Mouse (Mus musculus) hindbrain, embryonic 11.5 days (tissue): ENCODE measurements around the gene Rere. TPM values are rescaled to one million over a fixed set of nuclear protein-coding genes. Genes with fewer than 3 reads are reported as not detected.
A peak's percentile ranks its signal among the peaks of the same experiment; 100 is the strongest.

ENCODE experiments used
- ATAC-seq: fragments of 200-750 bp; cut with Nextera tagmentation; 2 replicates; pipeline ENCODE4 v1.8.0; 2017; ENCODE audit warnings: mild to moderate bottlenecking, moderate TSS enrichment, moderate library complexity; ENCODE audit not compliant: low FRiP score
- DNase-seq: peaks from one replicate; pipeline ENCODE4 v3.0.0-alpha.2; 2015; ENCODE audit warnings: low spot score
- H3K27ac ChIP-seq: fragments of 300-500 bp; sonication (generic); 2 replicates; pipeline ENCODE4 v1.5.1; 2014; ENCODE audit warnings: mild to moderate bottlenecking, low read depth, low read length
- H3K27me3 ChIP-seq: fragments of 300-500 bp; sonication (generic); 2 replicates; pipeline ENCODE4 v1.6.1; 2014; ENCODE audit warnings: mild to moderate bottlenecking, low read length, moderate library complexity, mixed read lengths; ENCODE audit not compliant: control insufficient read depth, insufficient read depth
- H3K36me3 ChIP-seq: fragments of 300-500 bp; sonication (generic); 2 replicates; pipeline ENCODE4 v1.6.1; 2014; ENCODE audit warnings: mild to moderate bottlenecking, low read length, moderate library complexity, mixed read lengths; ENCODE audit not compliant: control insufficient read depth, insufficient read depth
- H3K4me1 ChIP-seq: fragments of 300-500 bp; sonication (generic); replicated peaks from 2 replicates; pipeline ENCODE4 v1.6.1; 2014; ENCODE audit warnings: low read length, mixed read lengths; ENCODE audit not compliant: control insufficient read depth, insufficient read depth
- H3K4me2 ChIP-seq: fragments of 300-500 bp; sonication (generic); replicated peaks from 2 replicates; pipeline ENCODE4 v1.6.1; 2014; ENCODE audit warnings: mild to moderate bottlenecking, low read depth, low read length
- H3K4me3 ChIP-seq: fragments of 300-500 bp; sonication (generic); 2 replicates; pipeline ENCODE4 v1.5.1; 2014; ENCODE audit warnings: low read depth, low read length
- H3K9ac ChIP-seq: fragments of 300-500 bp; sonication (generic); 2 replicates; pipeline ENCODE4 v1.6.1; 2014; ENCODE audit warnings: low read depth, low read length
- H3K9me3 ChIP-seq: fragments of 300-500 bp; sonication (generic); 2 replicates; pipeline ENCODE4 v1.6.1; 2016; ENCODE audit warnings: low read length; ENCODE audit not compliant: control insufficient read depth
- WGBS: fragments of 180-500 bp; shearing (Covaris S2); extraction: QIAGEN DNeasy Blood & Tissue Kit; methylation state at CpG from one replicate; pipeline ENCODE4 v1.1.7; 2014; 5-methylcytosine and 5-hydroxymethylcytosine counted together
- polyA plus RNA-seq: library from polyadenylated mRNA; unstranded; fragments of >200 nt; fragmentation: Nextera tagmentation; extraction: Ambion mirVana; gene quantifications from 2 replicates; pipeline ENCODE4 v1.2.1, GENCODE M21; 2014

The Rere gene
- polyA plus RNA-seq, 1 experiment from 2014 or later, result 50.0 TPM

GRCm38 (mm10) chr4:150608670-150609069 is 327.2 kb downstream of the Rere start:
- ATAC-seq (no peak), DNase-seq (no peak)
- no peak overlapping the region for H3K4me3 ChIP-seq
- H3K36me3 ChIP-seq, result peaks cover 9% of the 10 kb centered on the region; the same call in 1 of the 2 replicates
- H3K27me3 ChIP-seq, result no peaks in the 10 kb centered on the region
- WGBS, result 97% methylated on average over 3 of the region's 3 CpGs
- H3K9ac ChIP-seq, result no peak overlapping the region
- no peak overlapping the region for H3K4me2 ChIP-seq
- no peak overlapping the region for H3K27ac ChIP-seq
- H3K4me1 ChIP-seq, result peaks cover 10% of the 10 kb centered on the region; the same call in 1 of the 2 replicates
- H3K9me3 ChIP-seq, result no peaks in the 10 kb centered on the region

- Histone ChIP-seq H3K27ac (no peak overlapping the region), H3K4me3 (no peak overlapping the region), H3K4me2 (no peak overlapping the region), H3K4me1 (no peaks in the 10 kb centered on the region), H3K9ac (no peak overlapping the region), H3K36me3 (peaks cover 32% of the 10 kb centered on the region), H3K27me3 (no peaks in the 10 kb centered on the region), H3K9me3 (no peaks in the 10 kb centered on the region)
- DNase-seq, result no peak
- no peak for ATAC-seq
- WGBS, result 92% methylated on average over 7 of the region's 7 CpGs
Measured at GRCm38 (mm10) chr4:150613715-150614114, 332.3 kb downstream of the Rere start.

- Histone ChIP-seq H3K4me1 (no peaks in the 10 kb centered on the region), H3K9me3 (no peaks in the 10 kb centered on the region), H3K27me3 (no peaks in the 10 kb centered on the region), H3K4me3 (no peak overlapping the region), H3K36me3 (peaks cover 35% of the 10 kb centered on the region), H3K27ac (no peak overlapping the region), H3K9ac (no peak overlapping the region), H3K4me2 (no peak overlapping the region)
- no peak for DNase-seq
- WGBS, result 94% methylated on average over 11 of the region's 12 CpGs
- ATAC-seq, result 0 out of 2 replicates have a peak, but pooled peaks have one; percentile 26
Measured at GRCm38 (mm10) chr4:150615251-150616028, 334.0 kb downstream of the Rere start.

- ATAC-seq, result no peak
- Histone ChIP-seq H3K36me3 (peaks cover 35% of the 10 kb centered on the region), H3K27me3 (no peaks in the 10 kb centered on the region), H3K4me1 (no peaks in the 10 kb centered on the region), H3K27ac (no peak overlapping the region), H3K9me3 (no peaks in the 10 kb centered on the region), H3K4me2 (no peak overlapping the region), H3K4me3 (no peak overlapping the region), H3K9ac (no peak overlapping the region)
- 96% methylated on average over 13 of the region's 13 CpGs for WGBS
- no peak for DNase-seq
Measured at GRCm38 (mm10) chr4:150616029-150616420, 334.6 kb downstream of the Rere start.

GRCm38 (mm10) chr4:150616841-150617240 is 335.4 kb downstream of the Rere start:
- WGBS, result 97% methylated on average over 20 of the region's 20 CpGs
- Histone ChIP-seq H3K9me3 (no peaks in the 10 kb centered on the region), H3K27me3 (no peaks in the 10 kb centered on the region), H3K4me2 (no peak overlapping the region), H3K4me3 (no peak overlapping the region), H3K36me3 (peaks cover 32% of the 10 kb centered on the region), H3K4me1 (no peaks in the 10 kb centered on the region), H3K27ac (no peak overlapping the region), H3K9ac (no peak overlapping the region)
- ATAC-seq (no peak), DNase-seq (no peak)

GRCm38 (mm10) chr4:150619011-150619410 is 337.6 kb downstream of the Rere start:
- ATAC-seq (no peak), DNase-seq (no peak)
- Histone ChIP-seq H3K9me3 (no peaks in the 10 kb centered on the region), H3K9ac (no peak overlapping the region), H3K36me3 (peaks cover 24% of the 10 kb centered on the region), H3K4me2 (no peak overlapping the region), H3K27ac (no peak overlapping the region), H3K4me1 (no peaks in the 10 kb centered on the region), H3K4me3 (no peak overlapping the region), H3K27me3 (no peaks in the 10 kb centered on the region)
- 89% methylated on average over 7 of the region's 7 CpGs for WGBS

GRCm38 (mm10) chr4:150622641-150623040 is 341.2 kb downstream of the Rere start:
- Histone ChIP-seq H3K27me3 (no peaks in the 10 kb centered on the region), H3K36me3 (peaks cover 6% of the 10 kb centered on the region; the same call in 1 of the 2 replicates), H3K4me3 (no peak overlapping the region), H3K9me3 (no peaks in the 10 kb centered on the region), H3K9ac (no peak overlapping the region), H3K27ac (no peak overlapping the region), H3K4me2 (no peak overlapping the region), H3K4me1 (no peaks in the 10 kb centered on the region; the same call in 1 of the 2 replicates)
- no peak for ATAC-seq
- WGBS, result 89% methylated on average over 13 of the region's 13 CpGs
- no peak for DNase-seq

GRCm38 (mm10) chr4:150624214-150624823 is 342.9 kb downstream of the Rere start:
- H3K27ac ChIP-seq, result no peak overlapping the region
- ATAC-seq (no peak), DNase-seq (no peak)
- H3K36me3 ChIP-seq, result no peaks in the 10 kb centered on the region
- H3K4me3 ChIP-seq, result no peak overlapping the region
- H3K4me1 ChIP-seq, result no peaks in the 10 kb centered on the region; the same call in 1 of the 2 replicates
- no peaks in the 10 kb centered on the region for H3K9me3 ChIP-seq
- H3K27me3 ChIP-seq, result no peaks in the 10 kb centered on the region
- WGBS, result 67% methylated on average over 11 of the region's 11 CpGs
- no peak overlapping the region for H3K9ac ChIP-seq
- no peak overlapping the region for H3K4me2 ChIP-seq

- Histone ChIP-seq H3K27ac (no peak overlapping the region), H3K4me1 (no peaks in the 10 kb centered on the region; the same call in 1 of the 2 replicates), H3K9me3 (no peaks in the 10 kb centered on the region), H3K9ac (no peak overlapping the region), H3K4me3 (no peak overlapping the region), H3K36me3 (no peaks in the 10 kb centered on the region), H3K4me2 (no peak overlapping the region), H3K27me3 (no peaks in the 10 kb centered on the region)
- no peak for DNase-seq
- ATAC-seq, result no peak
- 81% methylated on average over 4 of the region's 4 CpGs for WGBS
Measured at GRCm38 (mm10) chr4:150624933-150625332, 343.5 kb downstream of the Rere start.
